Mouse (Mus musculus): ENCODE measurements at regions not wholly inside any gene's neighbourhood (a gene's known extent, or its start where the extent isn't known, plus 50 kb on each side); places are given as distances from the start of the nearest gene placed in this dataset.

DNA sequence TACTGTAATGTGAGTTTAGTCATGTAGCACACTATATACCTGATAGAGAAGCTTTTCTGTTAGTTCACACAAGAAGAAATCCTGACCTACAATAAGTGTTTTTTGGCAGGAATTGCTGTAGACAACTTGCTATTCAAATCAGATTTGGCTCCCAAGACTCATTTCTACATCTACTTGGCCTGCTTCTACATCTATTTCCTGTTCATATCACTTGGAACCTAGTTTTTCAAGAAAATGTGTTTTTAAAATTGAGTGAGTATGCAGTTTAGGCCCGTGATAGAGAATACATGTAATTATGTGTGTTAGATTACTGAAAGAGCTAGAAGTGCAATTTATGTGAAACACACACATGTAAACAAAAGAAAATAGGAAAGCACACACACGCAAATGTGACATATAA lies 176.4 kb upstream of the Paip1 start:
- DNase-seq (ENCODE audit: low spot score) (no peak), ATAC-seq (ENCODE audit: insufficient read depth, low read depth) (no peak)
- H3K4me3 ChIP-seq (ENCODE audit: low read depth, low read length): no peak overlapping the region
- H3K9ac ChIP-seq (replicated peaks; ENCODE audit: low read depth, low read length): no peak overlapping the region
- no peaks in the 10 kb centered on the region for H3K36me3 ChIP-seq (replicated peaks; ENCODE audit: control insufficient read depth, insufficient read depth, low read length)
- H3K4me1 ChIP-seq (ENCODE audit: control insufficient read depth, insufficient read depth): no peaks in the 10 kb centered on the region
- H3K4me2 ChIP-seq (ENCODE audit: low read depth, low read length): no peak overlapping the region
- H3K27ac ChIP-seq (ENCODE audit: low read depth): no peak overlapping the region
- no peaks in the 10 kb centered on the region for H3K9me3 ChIP-seq (replicated peaks; ENCODE audit: control insufficient read depth, low read length)
- TF ChIP-seq CTCF (IDR thresholded peaks at IDR 0.05; ENCODE audit: low read depth): no peak
- TF ChIP-seq EP300 (IDR thresholded peaks at IDR 0.05; ENCODE audit: low read depth): no peak
- no peaks in the 10 kb centered on the region for H3K27me3 ChIP-seq (ENCODE audit: control insufficient read depth, insufficient read depth, low read length)
- WGBS: 65% methylated on average over 2 of the region's 2 CpGs

DNA sequence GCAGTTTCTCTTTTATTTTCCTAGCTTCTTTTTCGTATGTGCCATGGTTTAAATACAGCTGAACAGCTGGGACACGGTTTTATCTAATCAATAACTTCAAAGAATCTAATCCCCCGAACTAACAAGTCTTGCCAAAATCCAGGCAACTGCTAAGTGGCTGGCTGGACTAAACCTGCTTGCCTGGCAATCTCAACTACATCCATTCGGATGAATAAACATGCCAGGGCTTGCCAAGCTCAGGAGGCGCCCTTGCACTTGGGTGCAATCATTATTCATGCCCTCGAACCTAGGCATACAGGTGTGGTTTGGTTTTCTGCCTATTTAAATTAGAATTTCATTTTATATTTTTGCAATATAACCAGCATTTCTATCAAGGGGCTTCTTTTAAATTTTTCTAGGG lies 172.1 kb upstream of the Paip1 start:
- no peak overlapping the region for H3K4me3 ChIP-seq (ENCODE audit: low read depth, low read length)
- no peaks in the 10 kb centered on the region for H3K9me3 ChIP-seq (replicated peaks; ENCODE audit: control insufficient read depth, low read length)
- no peaks in the 10 kb centered on the region for H3K36me3 ChIP-seq (replicated peaks; ENCODE audit: control insufficient read depth, insufficient read depth, low read length)
- no peak overlapping the region for H3K27ac ChIP-seq (ENCODE audit: low read depth)
- WGBS: 39% methylated on average over 6 of the region's 6 CpGs
- no peak overlapping the region for H3K4me2 ChIP-seq (ENCODE audit: low read depth, low read length)
- no peaks in the 10 kb centered on the region for H3K4me1 ChIP-seq (ENCODE audit: control insufficient read depth, insufficient read depth)
- ATAC-seq (ENCODE audit: insufficient read depth, low read depth): no peak
- H3K9ac ChIP-seq (replicated peaks; ENCODE audit: low read depth, low read length): no peak overlapping the region
- no peaks in the 10 kb centered on the region for H3K27me3 ChIP-seq (ENCODE audit: control insufficient read depth, insufficient read depth, low read length)
- TF ChIP-seq CTCF (IDR thresholded peaks at IDR 0.05; ENCODE audit: low read depth): no peak
- DNase-seq (ENCODE audit: low spot score): no peak

DNA sequence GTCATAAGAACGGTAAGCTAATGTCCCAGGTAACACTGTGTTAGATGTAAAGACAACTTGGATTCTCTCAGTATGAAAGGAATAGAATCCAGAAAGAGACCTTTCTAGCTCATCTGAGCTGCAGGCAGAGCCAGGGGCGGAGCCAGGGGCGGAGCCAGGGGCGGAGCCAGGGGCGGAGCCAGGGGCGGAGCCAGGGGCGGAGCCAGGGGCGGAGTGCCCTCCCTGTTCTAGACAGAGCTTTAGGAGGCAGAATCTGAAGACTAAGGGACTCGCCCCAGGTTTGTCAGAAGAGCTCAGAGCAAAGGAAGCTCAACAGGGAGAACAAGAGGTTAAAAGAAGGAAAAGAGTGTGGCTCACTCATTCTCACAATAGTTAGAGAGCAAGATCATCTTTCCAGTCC lies 169.9 kb upstream of the Paip1 start:
- no peak overlapping the region for H3K9ac ChIP-seq (replicated peaks; ENCODE audit: low read depth, low read length)
- no peaks in the 10 kb centered on the region for H3K9me3 ChIP-seq (replicated peaks; ENCODE audit: control insufficient read depth, low read length)
- DNase-seq (ENCODE audit: low spot score) (no peak), ATAC-seq (ENCODE audit: insufficient read depth, low read depth) (no peak)
- no peak overlapping the region for H3K27ac ChIP-seq (ENCODE audit: low read depth)
- 70% methylated on average over 9 of the region's 9 CpGs for WGBS
- H3K36me3 ChIP-seq (replicated peaks; ENCODE audit: control insufficient read depth, insufficient read depth, low read length): no peaks in the 10 kb centered on the region
- H3K4me1 ChIP-seq (ENCODE audit: control insufficient read depth, insufficient read depth): no peaks in the 10 kb centered on the region
- no peak overlapping the region for H3K4me2 ChIP-seq (ENCODE audit: low read depth, low read length)
- no peak overlapping the region for H3K4me3 ChIP-seq (ENCODE audit: low read depth, low read length)
- TF ChIP-seq EP300 (IDR thresholded peaks at IDR 0.05; ENCODE audit: low read depth): no peak
- TF ChIP-seq CTCF (IDR thresholded peaks at IDR 0.05; ENCODE audit: low read depth): no peak
- H3K27me3 ChIP-seq (ENCODE audit: control insufficient read depth, insufficient read depth, low read length): no peaks in the 10 kb centered on the region

DNA sequence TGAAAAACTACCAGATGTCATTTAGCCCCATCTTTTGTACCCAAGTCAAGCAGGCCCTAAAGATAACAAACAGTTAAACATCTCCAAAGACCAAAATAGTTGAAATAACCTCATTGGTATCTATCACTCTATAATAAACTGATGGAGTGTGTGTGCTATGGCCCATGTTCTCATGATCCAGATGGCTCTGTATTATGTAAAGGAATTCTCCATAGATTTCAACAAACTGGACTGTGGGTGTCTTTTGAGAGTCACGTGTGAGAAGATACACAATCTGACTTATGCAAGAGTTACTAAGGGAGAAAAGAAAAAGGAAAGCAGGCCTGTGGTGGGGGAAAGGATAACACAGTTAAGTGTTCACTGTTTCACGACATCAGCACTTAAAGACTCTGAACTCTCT lies 164.8 kb upstream of the Paip1 start:
- Histone ChIP-seq H3K36me3 (replicated peaks; ENCODE audit: control insufficient read depth, insufficient read depth, low read length) (no peaks in the 10 kb centered on the region), H3K9me3 (replicated peaks; ENCODE audit: control insufficient read depth, low read length) (no peaks in the 10 kb centered on the region), H3K4me2 (ENCODE audit: low read depth, low read length) (no peak overlapping the region), H3K4me3 (ENCODE audit: low read depth, low read length) (no peak overlapping the region), H3K4me1 (ENCODE audit: control insufficient read depth, insufficient read depth) (no peaks in the 10 kb centered on the region), H3K27ac (ENCODE audit: low read depth) (no peak overlapping the region), H3K9ac (replicated peaks; ENCODE audit: low read depth, low read length) (no peak overlapping the region), H3K27me3 (ENCODE audit: control insufficient read depth, insufficient read depth, low read length) (no peaks in the 10 kb centered on the region)
- no peak for TF ChIP-seq CTCF (IDR thresholded peaks at IDR 0.05; ENCODE audit: low read depth)
- no peak for TF ChIP-seq EP300 (IDR thresholded peaks at IDR 0.05; ENCODE audit: low read depth)
- no peak for ATAC-seq (ENCODE audit: insufficient read depth, low read depth)
- DNase-seq (ENCODE audit: low spot score): no peak
- 35% methylated on average over 2 of the region's 2 CpGs for WGBS

DNA sequence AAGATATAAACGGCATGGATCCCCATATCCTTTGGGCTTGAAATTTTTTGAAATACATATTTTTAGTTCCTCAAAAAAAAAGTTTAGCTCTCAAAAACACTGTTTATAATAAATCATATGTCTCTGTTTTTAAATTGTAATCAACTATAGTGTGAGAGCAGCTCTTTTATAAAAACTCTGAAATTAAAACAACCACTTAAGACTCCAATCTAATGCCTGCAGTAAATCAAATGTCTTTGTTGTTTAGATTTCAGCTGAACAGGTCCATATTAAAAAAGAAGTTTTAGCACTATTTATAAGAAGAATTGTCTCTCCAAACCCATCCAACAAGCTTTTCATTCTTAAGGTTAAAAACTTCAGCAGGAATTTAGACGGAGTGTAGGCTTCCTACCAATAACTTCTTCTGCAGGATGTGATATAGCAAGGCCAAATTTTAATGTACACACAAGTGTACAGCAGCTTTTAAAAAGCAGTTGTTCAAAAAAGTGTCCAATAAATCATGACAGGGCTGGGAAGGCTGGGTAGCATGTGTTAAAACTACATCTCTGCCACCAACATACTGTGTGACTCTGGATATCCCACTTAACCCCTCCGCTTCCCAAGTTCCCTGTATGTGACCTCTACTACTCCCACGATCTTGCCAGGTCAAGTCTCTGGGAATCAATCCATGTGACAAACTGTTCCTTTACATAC lies 160.6 kb upstream of the Paip1 start:
- no peaks in the 10 kb centered on the region for H3K27me3 ChIP-seq (ENCODE audit: control insufficient read depth, insufficient read depth, low read length)
- H3K27ac ChIP-seq (ENCODE audit: low read depth): no peak overlapping the region
- 78% methylated on average over 4 of the region's 4 CpGs for WGBS
- TF ChIP-seq CTCF (IDR thresholded peaks at IDR 0.05; ENCODE audit: low read depth) (no peak), EP300 (IDR thresholded peaks at IDR 0.05; ENCODE audit: low read depth) (no peak)
- DNase-seq (ENCODE audit: low spot score) (no peak), ATAC-seq (ENCODE audit: insufficient read depth, low read depth) (no peak)
- no peak overlapping the region for H3K9ac ChIP-seq (replicated peaks; ENCODE audit: low read depth, low read length)
- no peaks in the 10 kb centered on the region for H3K9me3 ChIP-seq (replicated peaks; ENCODE audit: control insufficient read depth, low read length)
- no peak overlapping the region for H3K4me3 ChIP-seq (ENCODE audit: low read depth, low read length)
- no peaks in the 10 kb centered on the region for H3K4me1 ChIP-seq (ENCODE audit: control insufficient read depth, insufficient read depth)
- H3K4me2 ChIP-seq (ENCODE audit: low read depth, low read length): no peak overlapping the region
- H3K36me3 ChIP-seq (replicated peaks; ENCODE audit: control insufficient read depth, insufficient read depth, low read length): no peaks in the 10 kb centered on the region

DNA sequence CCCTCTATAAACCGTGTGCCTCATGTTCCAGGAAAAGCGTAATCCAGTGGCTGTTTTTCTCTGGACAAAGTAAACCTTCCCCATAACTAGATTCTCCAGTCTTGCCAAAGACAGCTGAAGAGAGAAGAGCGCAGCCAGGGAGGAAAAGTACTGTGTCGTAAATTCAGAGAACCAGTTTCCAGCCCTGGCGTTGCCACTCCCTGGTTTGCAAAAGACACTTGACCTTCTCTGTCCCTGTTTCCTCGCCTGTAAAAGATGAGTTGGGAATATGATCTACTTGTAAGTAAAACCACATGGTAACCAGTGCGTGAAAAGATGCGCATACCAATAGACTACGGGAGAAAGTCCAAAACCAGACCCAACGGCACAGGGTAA lies 160.1 kb upstream of the Paip1 start:
- H3K4me2 ChIP-seq (ENCODE audit: low read depth, low read length): no peak overlapping the region
- no peak for DNase-seq (ENCODE audit: low spot score)
- no peak overlapping the region for H3K4me3 ChIP-seq (ENCODE audit: low read depth, low read length)
- no peak for TF ChIP-seq CTCF (IDR thresholded peaks at IDR 0.05; ENCODE audit: low read depth)
- no peak for TF ChIP-seq EP300 (IDR thresholded peaks at IDR 0.05; ENCODE audit: low read depth)
- 84% methylated on average over 10 of the region's 10 CpGs for WGBS
- no peaks in the 10 kb centered on the region for H3K4me1 ChIP-seq (ENCODE audit: control insufficient read depth, insufficient read depth)
- no peaks in the 10 kb centered on the region for H3K36me3 ChIP-seq (replicated peaks; ENCODE audit: control insufficient read depth, insufficient read depth, low read length)
- no peaks in the 10 kb centered on the region for H3K9me3 ChIP-seq (replicated peaks; ENCODE audit: control insufficient read depth, low read length)
- H3K27me3 ChIP-seq (ENCODE audit: control insufficient read depth, insufficient read depth, low read length): no peaks in the 10 kb centered on the region
- no peak for ATAC-seq (ENCODE audit: insufficient read depth, low read depth)
- H3K27ac ChIP-seq (ENCODE audit: low read depth): no peak overlapping the region
- H3K9ac ChIP-seq (replicated peaks; ENCODE audit: low read depth, low read length): no peak overlapping the region

All from heart, postnatal 0 days (tissue).